Comparison of ENCODE assay signal across 10 mouse cellular contexts in the genomic region with DNA sequence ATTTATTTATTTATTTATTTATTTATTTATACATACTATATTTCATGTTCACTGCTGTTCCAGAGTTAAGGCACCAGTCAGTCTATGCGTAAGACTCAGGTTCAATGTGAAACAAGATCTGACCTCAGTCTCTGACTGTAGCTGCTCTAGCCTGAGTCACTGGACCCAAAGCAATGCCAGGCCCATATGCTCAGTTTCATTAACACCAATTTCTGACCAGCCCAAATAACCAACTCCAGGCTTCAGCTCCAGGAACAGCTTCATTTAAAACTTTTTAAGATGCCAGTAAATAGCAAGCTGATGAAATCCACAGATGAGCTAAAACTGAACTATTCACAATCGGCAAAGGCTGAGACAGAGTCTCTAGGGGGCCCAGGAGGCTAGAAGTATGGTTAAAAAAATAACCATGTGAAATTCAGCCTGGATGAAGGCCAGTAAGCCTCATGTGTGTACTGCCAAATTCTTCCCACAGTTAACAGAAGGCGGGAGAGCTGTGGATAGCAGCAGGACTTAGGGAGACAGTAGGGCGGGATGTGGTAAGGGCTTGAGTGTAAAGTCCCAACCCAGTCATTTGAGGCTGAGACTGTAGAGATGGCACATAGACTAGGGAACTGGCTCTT. TPM values are rescaled to one million over a fixed set of nuclear protein-coding genes. Genes with fewer than 3 reads are reported as not detected.
DNase-seq lines count a peak whose midpoint lies in the region; ATAC-seq and TF ChIP-seq lines count a peak whose summit lies in the region.
"Had no signal": no experiment of that assay in that cellular context is flagged by ENCODE, and none has a peak within 500 bp of the region (broad histone marks: within the 10 kb centered on the region; RNA-seq: fewer than 3 reads in every experiment).

No protein-coding gene starts in this region.

- no peak overlapping the region for H3K9ac ChIP-seq in forebrain, postnatal 0 days
- no peak overlapping the region for H3K9ac ChIP-seq in embryonic facial prominence, embryonic 15.5 days
- H3K9ac ChIP-seq: limb, embryonic 13.5 days had no signal

- 73% methylated on average over 4 of the region's 4 CpGs for WGBS in forebrain, postnatal 0 days
- 91% methylated on average over 4 of the region's 4 CpGs for WGBS in forebrain, embryonic 10.5 days
- WGBS in embryonic facial prominence, embryonic 15.5 days = 54% methylated on average over 4 of the region's 4 CpGs

- no peak overlapping the region for H3K4me2 ChIP-seq in forebrain, postnatal 0 days (ENCODE audit: low read depth)
- H3K4me2 ChIP-seq in embryonic facial prominence, embryonic 15.5 days (replicated peaks) = no peak overlapping the region
- H3K4me2 ChIP-seq: limb, embryonic 13.5 days had no signal

- no peaks in the 10 kb centered on the region for H3K9me3 ChIP-seq in forebrain, postnatal 0 days (ENCODE audit: low read length)
- H3K9me3 ChIP-seq in forebrain, embryonic 10.5 days = no peaks in the 10 kb centered on the region
- H3K9me3 ChIP-seq in embryonic facial prominence, embryonic 15.5 days (replicated peaks) = no peaks in the 10 kb centered on the region
- H3K9me3 ChIP-seq: limb, embryonic 13.5 days; megakaryocyte, embryonic 14.5 days had no signal

- in situ Hi-C loops in Patski (cut with MboI; ENCODE audit: low pct_unique_long_range_greater_than_20kb) = no loop called here

- no peaks in the 10 kb centered on the region for H3K36me3 ChIP-seq in forebrain, postnatal 0 days (ENCODE audit: insufficient read depth)
- no peaks in the 10 kb centered on the region for H3K36me3 ChIP-seq in forebrain, embryonic 10.5 days (replicated peaks)
- no peaks in the 10 kb centered on the region for H3K36me3 ChIP-seq in embryonic facial prominence, embryonic 15.5 days
- H3K36me3 ChIP-seq: limb, embryonic 13.5 days had no signal

- CTCF ChIA-PET in Patski (lab: Charles Lee) = interaction anchor here (1.1 kb wide), 1 partner anchor 21 kb away, joined by 3 read pairs; no protein-coding TSS in a partner anchor

- no peak overlapping the region for H3K4me3 ChIP-seq in forebrain, postnatal 0 days (ENCODE audit: low read depth, low read length)
- H3K4me3 ChIP-seq in forebrain, embryonic 10.5 days = no peak overlapping the region
- H3K4me3 ChIP-seq in embryonic facial prominence, embryonic 15.5 days (replicated peaks) = no peak overlapping the region
- H3K4me3 ChIP-seq: limb, embryonic 13.5 days; megakaryocyte, embryonic 14.5 days had no signal

- peak; percentile 56 for ATAC-seq in forebrain, postnatal 0 days
- peak; percentile 47 for ATAC-seq in Patski
- 0 out of 2 replicates have a peak, but pooled peaks have one; percentile 54 for ATAC-seq in embryonic facial prominence, embryonic 15.5 days (ENCODE audit: insufficient number of reproducible peaks, low FRiP score, low TSS enrichment, low read depth)
- ATAC-seq in erythroblast, adult 5-6 weeks (replicated peaks; ENCODE audit: low FRiP score, poor library complexity, severe bottlenecking) = no peak

- no peaks in the 10 kb centered on the region for H3K4me1 ChIP-seq in forebrain, postnatal 0 days (ENCODE audit: insufficient read depth)
- H3K4me1 ChIP-seq in forebrain, embryonic 10.5 days = no peaks in the 10 kb centered on the region
- no peaks in the 10 kb centered on the region for H3K4me1 ChIP-seq in embryonic facial prominence, embryonic 15.5 days
- H3K4me1 ChIP-seq: limb, embryonic 13.5 days had no signal

- DNase-seq in forebrain, postnatal 0 days = peak; percentile 20
- DNase-seq in forebrain, embryonic 10.5 days (ENCODE audit: extremely low spot score, low spot score) = no peak
- peak; percentile 17 for DNase-seq in left cerebral cortex, postnatal 4 days
- no peak for DNase-seq in left cerebral cortex, postnatal 14 days (ENCODE audit: low spot score in 2 of 2)
- peak; percentile 38 for DNase-seq in Patski (ENCODE audit: low read depth, low spot score)
- no peak for DNase-seq in spleen, postnatal 10 days (ENCODE audit: low spot score in 2 of 2)

- no peak overlapping the region for H3K27ac ChIP-seq in forebrain, postnatal 0 days (ENCODE audit: low read depth, low read length)
- H3K27ac ChIP-seq in forebrain, embryonic 10.5 days = no peak overlapping the region
- H3K27ac ChIP-seq in embryonic facial prominence, embryonic 15.5 days (replicated peaks) = no peak overlapping the region
- H3K27ac ChIP-seq: limb, embryonic 13.5 days had no signal

- intact Hi-C loops in left cerebral cortex, postnatal 4 days (cut with DNase I) = no loop called here
- intact Hi-C loops in left cerebral cortex, postnatal 14 days (cut with DNase I) = no loop called here

- no peaks in the 10 kb centered on the region for H3K27me3 ChIP-seq in forebrain, postnatal 0 days (ENCODE audit: insufficient read depth, low read length)
- H3K27me3 ChIP-seq in forebrain, embryonic 10.5 days (ENCODE audit: poor library complexity, severe bottlenecking) = peaks cover 20% of the 10 kb centered on the region
- H3K27me3 ChIP-seq in Patski = peaks cover 5% of the 10 kb centered on the region
- H3K27me3 ChIP-seq in embryonic facial prominence, embryonic 15.5 days = peaks cover 4% of the 10 kb centered on the region; the same call in 1 of the 2 replicates
- H3K27me3 ChIP-seq: limb, embryonic 13.5 days had no signal

- POLR2A ChIA-PET in Patski (lab: Charles Lee) = no interaction called here

- TF ChIP-seq CTCF in forebrain, postnatal 0 days (IDR thresholded peaks at IDR 0.05; ENCODE audit: low read depth) = no peak
- TF ChIP-seq CTCF in Patski (IDR thresholded peaks at IDR 0.05) = no peak

RNA-seq across cellular contexts. Expression of a gene that starts 31.6 kb away (rescaled TPM):
- 0.38 and 0.62 TPM in 2 replicates for total RNA-seq in forebrain, postnatal 0 days (2014; rRNA removed)
- 0.76 and 0.84 TPM in 2 replicates for polyA plus RNA-seq in forebrain, postnatal 0 days (2015; fragmentation: Nextera tagmentation; extraction: Ambion mirVana)
- polyA plus RNA-seq in forebrain, embryonic 10.5 days (2016; fragmentation: Nextera tagmentation; extraction: Ambion mirVana) = 0.66 and 0.74 TPM in 2 replicates
- under 1 TPM; 0.40 to 0.60 TPM for total RNA-seq in left cerebral cortex, postnatal 4 days (2021)
- total RNA-seq in left cerebral cortex, postnatal 14 days (2021) = under 1 TPM; 0.40 to 0.48 TPM
- polyA plus RNA-seq in Patski (2021) = 0.08 TPM
- 3.7 and 5.9 TPM in 2 replicates for polyA plus RNA-seq in embryonic facial prominence, embryonic 15.5 days (2015; fragmentation: Nextera tagmentation; extraction: Ambion mirVana)
- total RNA-seq in erythroblast, adult 5-6 weeks (2015; ENCODE audit: low replicate concordance) = not detected in 2 replicates
- total RNA-seq in erythroblast, adult 5-6 weeks (2017; ENCODE audit: low replicate concordance) = 0.56 TPM in 1 of 2 replicates, not detected in the other

RNA-seq across cellular contexts. Expression of a gene that starts 42.3 kb away (rescaled TPM):
- total RNA-seq in forebrain, postnatal 0 days (2014; rRNA removed) = 6.0 and 8.0 TPM in 2 replicates
- polyA plus RNA-seq in forebrain, postnatal 0 days (2015; fragmentation: Nextera tagmentation; extraction: Ambion mirVana) = 1.7 and 2.3 TPM in 2 replicates
- polyA plus RNA-seq in forebrain, embryonic 10.5 days (2016; fragmentation: Nextera tagmentation; extraction: Ambion mirVana) = 4.7 and 5.3 TPM in 2 replicates
- total RNA-seq in left cerebral cortex, postnatal 4 days (2021) = 10 to 100 TPM in 1 of 2 experiments, 1 to 10 TPM in 1; 9.2 to 11.1 TPM
- 10 to 100 TPM; 27.0 to 28.0 TPM for total RNA-seq in left cerebral cortex, postnatal 14 days (2021)
- polyA plus RNA-seq in Patski (2021) = 2.3 TPM
- polyA plus RNA-seq in embryonic facial prominence, embryonic 15.5 days (2015; fragmentation: Nextera tagmentation; extraction: Ambion mirVana) = 11.2 and 12.3 TPM in 2 replicates
- not detected in 2 replicates for total RNA-seq in erythroblast, adult 5-6 weeks (2015; ENCODE audit: low replicate concordance)
- total RNA-seq in erythroblast, adult 5-6 weeks (2017; ENCODE audit: low replicate concordance) = 0.28 TPM in 1 of 2 replicates, not detected in the other

Comparison
In these comparisons a context has a peak if more than half of its experiments do, and no peak if none do; other contexts are left out.
1. DNase-seq: peak in forebrain, postnatal 0 days (single experiment), left cerebral cortex, postnatal 4 days (single experiment) and Patski (single experiment); none in forebrain, embryonic 10.5 days (single experiment), left cerebral cortex, postnatal 14 days (0 of 2) and spleen, postnatal 10 days (0 of 2).